Mouse (Mus musculus): ENCODE data around the gene Dop1a.
"Not testable (repeated sequence)": the region's sequence is repeated elsewhere in the genome, so short reads cannot be mapped to it uniquely, and the experiment has no call there.

The Dop1a gene

DNA sequence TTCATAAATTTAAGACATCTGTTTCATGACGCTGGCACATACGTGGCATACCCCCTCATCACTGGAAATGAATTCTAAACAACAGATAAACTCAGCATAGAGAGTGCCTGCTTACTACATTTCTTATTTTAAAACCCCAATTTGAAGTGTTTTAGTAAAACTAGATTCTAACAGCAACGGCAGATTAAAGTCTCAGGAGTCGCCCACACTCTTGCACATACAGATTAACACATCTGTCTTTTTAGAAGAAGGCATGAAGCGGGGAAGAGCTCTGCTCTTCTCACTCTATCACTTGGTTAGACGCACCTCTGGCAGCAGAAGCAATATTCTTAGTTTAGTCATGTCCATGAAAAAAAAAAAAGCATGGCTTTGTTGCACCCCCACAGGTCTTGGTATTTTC is 108.2 kb downstream of the Dop1a start:
- no peak for DNase-seq (ENCODE audit: low read depth, low spot score)

GRCm38 (mm10) chr9:86579657-86580056 is 112.7 kb downstream of the Dop1a start:
- no peak for DNase-seq (ENCODE audit: low read depth, low spot score)

DNA sequence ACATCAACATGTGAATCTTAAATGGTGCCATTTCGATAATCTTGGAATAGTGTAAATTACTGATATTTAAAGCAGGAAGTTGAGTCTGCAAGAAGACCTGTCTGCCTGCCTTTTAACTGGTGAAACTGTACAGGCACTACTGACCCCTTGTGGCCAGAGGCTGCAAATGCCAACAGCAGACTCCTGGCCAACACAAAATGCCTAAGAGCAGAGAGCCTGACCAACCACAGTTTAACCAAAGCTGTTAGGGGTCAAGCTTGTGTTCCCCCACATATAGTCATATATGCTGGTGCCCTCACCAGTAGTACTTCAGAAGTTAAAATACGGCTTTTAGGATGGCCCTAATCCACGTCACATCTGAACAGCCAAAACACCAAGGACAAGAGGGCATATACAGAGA is 116.8 kb downstream of the Dop1a start:
- DNase-seq (ENCODE audit: low read depth, low spot score) = peak; percentile 67

GRCm38 (mm10) chr9:86587019-86587795 is 120.3 kb downstream of the Dop1a start:
- no peak for DNase-seq (ENCODE audit: low read depth, low spot score)

DNA sequence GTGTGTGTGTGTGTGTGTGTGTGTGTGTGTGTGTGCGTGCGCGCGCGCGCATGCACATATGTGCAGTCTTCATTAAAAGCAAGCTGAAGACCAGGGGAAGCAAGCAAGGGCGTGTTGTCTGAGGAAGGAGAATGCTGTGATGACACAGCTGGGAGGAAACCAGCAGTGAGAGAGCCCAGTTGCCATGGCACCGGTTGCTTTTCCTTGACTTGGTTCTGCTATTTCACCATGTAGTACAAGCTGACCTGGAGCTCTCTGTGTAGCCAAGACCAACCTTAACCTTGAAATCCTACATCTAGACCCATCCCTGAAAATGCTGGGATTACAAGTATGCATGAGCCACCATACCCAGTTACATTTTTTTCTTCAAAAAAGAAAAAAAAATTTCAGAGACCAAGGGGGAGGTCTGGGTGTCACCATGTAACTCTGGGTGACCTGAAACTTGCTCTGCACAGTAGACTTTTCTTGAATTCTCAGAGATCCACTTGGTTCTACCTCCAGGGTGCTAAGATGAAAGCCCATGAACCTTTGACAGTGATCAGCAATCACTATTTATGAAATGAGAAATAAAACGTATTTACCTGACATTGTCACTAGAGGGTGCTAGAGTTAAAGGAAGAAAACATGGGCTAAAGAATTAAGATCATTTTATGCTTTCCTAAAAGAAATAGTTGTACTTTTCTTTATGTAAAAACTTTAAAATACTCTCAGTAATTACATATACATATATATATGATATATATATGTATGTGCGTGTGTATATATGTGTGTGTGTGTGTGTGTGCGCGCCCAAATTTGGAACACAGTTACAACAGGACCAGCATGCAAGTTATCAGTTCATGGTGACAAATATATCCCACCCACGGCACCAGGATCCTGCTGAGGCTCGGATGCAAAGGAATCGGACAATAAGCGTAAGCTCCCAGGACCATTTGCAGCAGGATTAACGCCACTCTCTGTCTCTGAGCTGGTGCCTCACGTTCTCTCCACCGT is 126.0 kb downstream of the Dop1a start:
- DNase-seq (ENCODE audit: low read depth, low spot score) = peak; percentile 26

- not testable (repeated sequence) for DNase-seq (ENCODE audit: low read depth, low spot score)
These were observed 127.4 kb downstream of the Dop1a start for GRCm38 (mm10) chr9:86594357-86594767.

DNA sequence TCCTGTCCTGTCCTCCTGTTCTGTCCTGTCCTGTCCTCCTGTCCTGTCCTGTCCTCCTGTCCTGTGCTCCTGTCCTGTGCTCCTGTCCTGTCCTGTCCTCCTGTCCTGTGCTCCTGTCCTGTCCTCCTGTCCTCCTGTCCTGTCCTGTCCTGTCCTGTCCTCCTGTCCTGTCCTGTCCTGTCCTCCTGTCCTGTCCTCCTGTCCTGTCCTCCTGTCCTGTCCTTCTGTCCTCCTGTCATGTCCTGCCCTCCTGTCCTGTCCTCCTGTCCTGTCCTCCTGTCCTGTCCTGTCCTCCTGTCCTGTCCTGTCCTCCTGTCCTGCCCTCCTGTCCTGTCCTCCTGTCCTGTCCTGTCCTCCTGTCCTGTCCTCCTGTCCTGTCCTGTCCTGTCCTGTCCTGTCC is 130.0 kb downstream of the Dop1a start:
- not testable (repeated sequence) for DNase-seq (ENCODE audit: low read depth, low spot score)

- no peak for DNase-seq (ENCODE audit: low read depth, low spot score)
These were observed 132.9 kb downstream of the Dop1a start for GRCm38 (mm10) chr9:86599723-86600303.

Measured in CD4-positive helper T cell, adult 2 months (primary cell).